Mouse (Mus musculus) neural tube, embryonic 12.5 days (tissue): Measurements from ENCODE around the gene Alpk1. TPM values are rescaled to one million over a fixed set of nuclear protein-coding genes. Genes with fewer than 3 reads are reported as not detected.

Source experiments
- ATAC-seq: fragments of 200-750 bp; cut with Nextera tagmentation; 2 replicates; pipeline ENCODE4 v1.8.0; 2017; ENCODE audit warnings: low read depth, mild to moderate bottlenecking, moderate TSS enrichment, moderate library complexity; ENCODE audit not compliant: low FRiP score
- H3K27ac ChIP-seq: fragments of 300-500 bp; sonication (generic); 2 replicates; pipeline ENCODE4 v1.5.1; 2016
- H3K27me3 ChIP-seq: fragments of 300-500 bp; sonication (generic); replicated peaks from 2 replicates; pipeline ENCODE4 v1.6.1; 2016; ENCODE audit warnings: mild to moderate bottlenecking
- H3K36me3 ChIP-seq: fragments of 300-500 bp; sonication (generic); 2 replicates; pipeline ENCODE4 v1.6.1; 2016; ENCODE audit warnings: mild to moderate bottlenecking
- H3K4me1 ChIP-seq: fragments of 300-500 bp; sonication (generic); 2 replicates; pipeline ENCODE4 v1.6.1; 2016
- H3K4me2 ChIP-seq: fragments of 300-500 bp; sonication (generic); replicated peaks from 2 replicates; pipeline ENCODE4 v1.6.1; 2016; ENCODE audit warnings: mild to moderate bottlenecking
- H3K4me3 ChIP-seq: fragments of 300-500 bp; sonication (generic); 2 replicates; pipeline ENCODE4 v1.5.1; 2016
- H3K9ac ChIP-seq: fragments of 300-500 bp; sonication (generic); 2 replicates; pipeline ENCODE4 v1.6.1; 2016; ENCODE audit warnings: mild to moderate bottlenecking
- H3K9me3 ChIP-seq: fragments of 300-500 bp; sonication (generic); 2 replicates; pipeline ENCODE4 v1.6.1; 2016; ENCODE audit warnings: mild to moderate bottlenecking
- WGBS: fragments of 180-500 bp; shearing (Covaris S2); methylation state at CpG from one replicate; pipeline ENCODE4 v1.1.7; 2016; 5-methylcytosine and 5-hydroxymethylcytosine counted together
- polyA plus RNA-seq: library from polyadenylated mRNA; unstranded; fragments of >200 nt; fragmentation: Nextera tagmentation; extraction: Ambion mirVana; gene quantifications from 2 replicates; pipeline ENCODE4 v1.2.1, GENCODE M21; 2016

Alpk1 gene
- polyA plus RNA-seq, 1 experiment from 2014 or later = 1.7 TPM

- Histone ChIP-seq H3K27ac (no peak overlapping the region), H3K27me3 (no peaks in the 10 kb centered on the region), H3K9me3 (no peaks in the 10 kb centered on the region), H3K9ac (no peak overlapping the region), H3K4me2 (no peak overlapping the region), H3K36me3 (peaks cover 34% of the 10 kb centered on the region), H3K4me1 (no peaks in the 10 kb centered on the region), H3K4me3 (no peak overlapping the region)
- WGBS = 82% methylated on average over 12 of the region's 12 CpGs
- ATAC-seq = no peak
Observed at GRCm38 (mm10) chr3:127805071-127805470, 24.7 kb upstream of the Alpk1 start.

- Histone ChIP-seq H3K4me1 (no peaks in the 10 kb centered on the region), H3K27me3 (no peaks in the 10 kb centered on the region), H3K9ac (no peak overlapping the region), H3K9me3 (no peaks in the 10 kb centered on the region), H3K27ac (no peak overlapping the region), H3K4me3 (no peak overlapping the region), H3K36me3 (peaks cover 28% of the 10 kb centered on the region), H3K4me2 (no peak overlapping the region)
- WGBS = 88% methylated on average over 4 of the region's 4 CpGs
- ATAC-seq = no peak
Observed at GRCm38 (mm10) chr3:127804439-127804838, 24.1 kb upstream of the Alpk1 start.

GRCm38 (mm10) chr3:127802814-127803213 is 22.5 kb upstream of the Alpk1 start:
- no peak for ATAC-seq
- Histone ChIP-seq H3K4me1 (no peaks in the 10 kb centered on the region), H3K4me2 (no peak overlapping the region), H3K9me3 (no peaks in the 10 kb centered on the region), H3K27me3 (no peaks in the 10 kb centered on the region), H3K9ac (no peak overlapping the region), H3K4me3 (no peak overlapping the region), H3K27ac (no peak overlapping the region), H3K36me3 (peaks cover 12% of the 10 kb centered on the region)
- 65% methylated on average over 8 of the region's 8 CpGs for WGBS

GRCm38 (mm10) chr3:127801162-127801561 is 20.8 kb upstream of the Alpk1 start:
- Histone ChIP-seq H3K4me1 (no peaks in the 10 kb centered on the region), H3K4me2 (no peak overlapping the region), H3K27me3 (no peaks in the 10 kb centered on the region), H3K9ac (no peak overlapping the region), H3K27ac (no peak overlapping the region), H3K36me3 (peaks cover 2% of the 10 kb centered on the region; the same call in 1 of the 2 replicates), H3K4me3 (no peak overlapping the region), H3K9me3 (no peaks in the 10 kb centered on the region)
- WGBS = 94% methylated on average over 8 of the region's 8 CpGs
- no peak for ATAC-seq

GRCm38 (mm10) chr3:127796271-127796670 is 15.9 kb upstream of the Alpk1 start:
- ATAC-seq = no peak
- WGBS = 97% methylated on average over 7 of the region's 7 CpGs
- H3K9ac ChIP-seq = no peak overlapping the region

GRCm38 (mm10) chr3:127795762-127796161 is 15.4 kb upstream of the Alpk1 start:
- Histone ChIP-seq H3K36me3 (no peaks in the 10 kb centered on the region), H3K4me1 (peaks cover 7% of the 10 kb centered on the region), H3K27me3 (peaks cover 15% of the 10 kb centered on the region), H3K4me3 (no peak overlapping the region), H3K9ac (no peak overlapping the region), H3K4me2 (no peak overlapping the region), H3K9me3 (no peaks in the 10 kb centered on the region), H3K27ac (no peak overlapping the region)
- WGBS = 96% methylated on average over 3 of the region's 3 CpGs
- ATAC-seq = no peak

More at GRCm38 (mm10) chr3:127796271-127796670, 15.9 kb upstream of the Alpk1 start:
- no peak overlapping the region for H3K4me2 ChIP-seq
- H3K4me1 ChIP-seq = peaks cover 2% of the 10 kb centered on the region
- H3K27ac ChIP-seq = no peak overlapping the region
- H3K36me3 ChIP-seq = no peaks in the 10 kb centered on the region
- peaks cover 11% of the 10 kb centered on the region for H3K27me3 ChIP-seq
- H3K4me3 ChIP-seq = no peak overlapping the region
- no peaks in the 10 kb centered on the region for H3K9me3 ChIP-seq

GRCm38 (mm10) chr3:127793022-127793421 is 12.7 kb upstream of the Alpk1 start:
- H3K4me3 ChIP-seq = no peak overlapping the region
- H3K27me3 ChIP-seq = peaks cover 35% of the 10 kb centered on the region
- H3K9ac ChIP-seq = no peak overlapping the region
- peaks cover 17% of the 10 kb centered on the region for H3K4me1 ChIP-seq
- 86% methylated on average over 7 of the region's 7 CpGs for WGBS
- no peak overlapping the region for H3K27ac ChIP-seq
- no peaks in the 10 kb centered on the region for H3K9me3 ChIP-seq
- H3K36me3 ChIP-seq = no peaks in the 10 kb centered on the region
- ATAC-seq = no peak
- H3K4me2 ChIP-seq = no peak overlapping the region

GRCm38 (mm10) chr3:127791595-127792561 is 11.6 kb upstream of the Alpk1 start:
- 62% methylated on average over 4 of the region's 4 CpGs for WGBS
- no peaks in the 10 kb centered on the region for H3K9me3 ChIP-seq
- peaks cover 39% of the 10 kb centered on the region for H3K27me3 ChIP-seq
- no peak overlapping the region for H3K4me3 ChIP-seq
- H3K9ac ChIP-seq = no peak overlapping the region
- no peak for ATAC-seq
- peaks cover 17% of the 10 kb centered on the region for H3K4me1 ChIP-seq
- peak overlapping the region; percentile 98 for H3K4me2 ChIP-seq
- H3K36me3 ChIP-seq = no peaks in the 10 kb centered on the region
- no peak overlapping the region for H3K27ac ChIP-seq

GRCm38 (mm10) chr3:127791056-127791483 is 10.7 kb upstream of the Alpk1 start:
- H3K36me3 ChIP-seq = no peaks in the 10 kb centered on the region
- H3K27me3 ChIP-seq = peaks cover 42% of the 10 kb centered on the region
- no peaks in the 10 kb centered on the region for H3K9me3 ChIP-seq
- peak overlapping the region; percentile 98 for H3K4me2 ChIP-seq
- H3K4me1 ChIP-seq = peaks cover 17% of the 10 kb centered on the region
- ATAC-seq = no peak
- H3K27ac ChIP-seq = no peak overlapping the region
- peak overlapping the region; percentile 55 for H3K4me3 ChIP-seq
- WGBS = 1% methylated on average over 15 of the region's 15 CpGs
- 0 out of 2 replicates have a peak overlapping the region, but pooled peaks have one; percentile 22 for H3K9ac ChIP-seq

- Histone ChIP-seq H3K27ac (no peak overlapping the region), H3K9me3 (no peaks in the 10 kb centered on the region), H3K4me1 (peaks cover 17% of the 10 kb centered on the region), H3K36me3 (no peaks in the 10 kb centered on the region), H3K4me2 (peak overlapping the region; percentile 98), H3K9ac (peak overlapping the region; percentile 57), H3K27me3 (peaks cover 42% of the 10 kb centered on the region), H3K4me3 (peak overlapping the region; percentile 55)
- peak; percentile 69 for ATAC-seq
- under 1% methylated on average over 36 of the region's 36 CpGs for WGBS
Observed at GRCm38 (mm10) chr3:127790234-127791055, 10.1 kb upstream of the Alpk1 start.

- Histone ChIP-seq H3K27ac (no peak within 1 kb of the TSS), H3K9me3 (no peaks in the 10 kb centered on the region), H3K36me3 (no peaks in the 10 kb centered on the region), H3K4me3 (peak within 1 kb of the TSS; percentile 55), H3K4me2 (peak within 1 kb of the TSS; percentile 98), H3K4me1 (peaks cover 17% of the 10 kb centered on the region), H3K9ac (peak within 1 kb of the TSS; percentile 57), H3K27me3 (peaks cover 42% of the 10 kb centered on the region)
- under 1% methylated on average over 42 of the region's 44 CpGs for WGBS
- ATAC-seq = peak; percentile 59
Observed at GRCm38 (mm10) chr3:127789500-127790191, 9.3 kb upstream of the Alpk1 start, which contains the start of gene Tifa. Gene Tifa (plus strand): TSS chr3:127789805.
